Mouse (Mus musculus) ES-E14 (cell line): ENCODE results near the gene Dmac2.

Experiments used
- CHD2 ChIP-seq: IDR thresholded peaks from 2 replicates; pipeline ENCODE4 v1.6.1; 2014; ENCODE audit warnings: mild to moderate bottlenecking, low read depth, low read length, inconsistent platforms
- HCFC1 ChIP-seq: IDR thresholded peaks from 2 replicates; pipeline ENCODE4 v1.6.1; 2012; ENCODE audit warnings: low read length, inconsistent platforms, borderline replicate concordance; ENCODE audit not compliant: insufficient read depth

DNA sequence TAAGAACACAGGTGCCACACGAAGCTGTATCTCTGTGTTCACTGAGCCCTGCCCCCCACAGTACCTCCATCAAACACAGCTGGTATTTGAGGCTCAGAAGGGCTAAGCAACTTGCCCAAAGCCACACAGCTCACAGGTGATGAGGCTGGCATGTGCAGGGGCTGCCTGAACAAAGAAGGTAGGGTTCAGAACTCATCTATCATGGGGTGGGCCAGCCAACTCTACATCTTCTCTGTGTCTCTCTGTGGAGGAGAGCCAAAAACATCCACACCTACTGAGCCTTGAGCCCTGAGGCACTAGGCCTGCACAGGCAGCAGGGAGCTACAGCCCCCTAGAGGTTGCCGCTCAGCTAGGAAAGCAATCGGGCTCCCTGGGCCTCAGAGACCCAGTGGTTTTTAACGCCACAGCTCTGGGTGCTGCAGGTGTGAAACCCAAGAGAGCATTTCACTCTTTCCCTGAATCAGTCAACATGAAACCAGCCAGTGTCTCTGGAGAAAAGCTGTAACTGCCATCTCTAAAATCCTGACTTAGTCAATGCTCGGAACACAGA is 28.4 kb downstream of the Dmac2 start:
- TF ChIP-seq HCFC1 (no peak), CHD2 (no peak)
